Mouse (Mus musculus): ENCODE results near the gene Cpb1. TPM values are rescaled to one million over a fixed set of nuclear protein-coding genes. Genes with fewer than 3 reads are reported as not detected.

The Cpb1 gene
- polyA plus RNA-seq, 1 experiment from 2014 or later = not detected

DNA sequence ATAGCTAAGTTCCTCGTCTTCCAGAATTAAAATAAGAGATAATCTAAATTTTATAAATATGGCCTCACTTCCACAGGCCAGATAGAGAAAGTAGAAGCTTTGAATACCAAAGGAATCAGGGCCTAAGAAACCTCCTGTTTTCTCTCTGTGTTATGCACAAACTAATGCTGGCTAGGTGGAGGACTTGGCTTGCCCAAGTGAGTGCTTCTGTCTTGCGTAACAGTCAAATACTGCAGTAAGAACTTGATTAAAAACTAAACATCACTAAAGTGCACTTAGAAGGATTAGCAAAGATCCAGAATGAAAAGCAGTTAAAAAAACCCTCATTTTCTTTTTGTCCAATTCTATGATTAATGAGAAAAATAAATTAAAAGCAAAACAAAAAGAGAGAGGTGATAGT lies 13.2 kb upstream of the Cpb1 start:
- Histone ChIP-seq H3K9ac (ENCODE audit: low read length) (no peak overlapping the region), H3K4me1 (ENCODE audit: control insufficient read depth, insufficient read depth, low read length) (no peaks in the 10 kb centered on the region), H3K27me3 (ENCODE audit: control insufficient read depth, insufficient read depth, low read length) (no peaks in the 10 kb centered on the region), H3K4me3 (ENCODE audit: low read depth, low read length) (no peak overlapping the region), H3K4me2 (ENCODE audit: low read depth, severe bottlenecking) (no peak overlapping the region), H3K9me3 (ENCODE audit: control insufficient read depth, low read length) (no peaks in the 10 kb centered on the region), H3K27ac (replicated peaks; ENCODE audit: low read depth, low read length) (no peak overlapping the region), H3K36me3 (ENCODE audit: control insufficient read depth, insufficient read depth, low read length) (no peaks in the 10 kb centered on the region)
- DNase-seq (ENCODE audit: low spot score) (no peak), ATAC-seq (ENCODE audit: insufficient number of reproducible peaks, low FRiP score, low TSS enrichment, low read depth) (no peak)
- WGBS = 92% methylated on average over 2 of the region's 2 CpGs

DNA sequence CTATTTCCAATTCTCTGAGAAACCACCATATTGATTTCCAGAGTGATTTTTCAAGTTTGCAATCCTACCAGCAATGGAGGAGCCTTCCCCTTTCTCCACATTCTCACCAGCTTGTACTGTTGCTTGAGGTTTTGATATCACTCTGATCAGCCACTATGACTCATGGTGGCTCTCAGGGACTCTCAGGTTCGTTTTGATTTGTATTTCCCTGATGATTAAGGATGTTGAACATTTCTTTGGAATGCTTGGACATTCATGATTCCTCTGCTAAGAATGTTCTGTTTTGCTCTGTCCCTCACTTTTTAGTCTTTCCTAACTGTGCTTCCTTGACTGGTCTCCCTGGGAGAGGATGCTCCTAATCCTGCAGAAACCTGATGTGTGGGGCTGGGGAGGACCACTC lies 6.3 kb upstream of the Cpb1 start:
- WGBS = 69% methylated on average over 1 of the region's 1 CpGs
- Histone ChIP-seq H3K27me3 (ENCODE audit: control insufficient read depth, insufficient read depth, low read length) (no peaks in the 10 kb centered on the region), H3K9ac (ENCODE audit: low read length) (no peak overlapping the region), H3K4me3 (ENCODE audit: low read depth, low read length) (no peak overlapping the region), H3K4me1 (ENCODE audit: control insufficient read depth, insufficient read depth, low read length) (no peaks in the 10 kb centered on the region), H3K36me3 (ENCODE audit: control insufficient read depth, insufficient read depth, low read length) (no peaks in the 10 kb centered on the region), H3K27ac (replicated peaks; ENCODE audit: low read depth, low read length) (no peak overlapping the region), H3K9me3 (ENCODE audit: control insufficient read depth, low read length) (no peaks in the 10 kb centered on the region), H3K4me2 (ENCODE audit: low read depth, severe bottlenecking) (no peak overlapping the region)
- no peak for ATAC-seq (ENCODE audit: insufficient number of reproducible peaks, low FRiP score, low TSS enrichment, low read depth)
- no peak for DNase-seq (ENCODE audit: low spot score)

DNA sequence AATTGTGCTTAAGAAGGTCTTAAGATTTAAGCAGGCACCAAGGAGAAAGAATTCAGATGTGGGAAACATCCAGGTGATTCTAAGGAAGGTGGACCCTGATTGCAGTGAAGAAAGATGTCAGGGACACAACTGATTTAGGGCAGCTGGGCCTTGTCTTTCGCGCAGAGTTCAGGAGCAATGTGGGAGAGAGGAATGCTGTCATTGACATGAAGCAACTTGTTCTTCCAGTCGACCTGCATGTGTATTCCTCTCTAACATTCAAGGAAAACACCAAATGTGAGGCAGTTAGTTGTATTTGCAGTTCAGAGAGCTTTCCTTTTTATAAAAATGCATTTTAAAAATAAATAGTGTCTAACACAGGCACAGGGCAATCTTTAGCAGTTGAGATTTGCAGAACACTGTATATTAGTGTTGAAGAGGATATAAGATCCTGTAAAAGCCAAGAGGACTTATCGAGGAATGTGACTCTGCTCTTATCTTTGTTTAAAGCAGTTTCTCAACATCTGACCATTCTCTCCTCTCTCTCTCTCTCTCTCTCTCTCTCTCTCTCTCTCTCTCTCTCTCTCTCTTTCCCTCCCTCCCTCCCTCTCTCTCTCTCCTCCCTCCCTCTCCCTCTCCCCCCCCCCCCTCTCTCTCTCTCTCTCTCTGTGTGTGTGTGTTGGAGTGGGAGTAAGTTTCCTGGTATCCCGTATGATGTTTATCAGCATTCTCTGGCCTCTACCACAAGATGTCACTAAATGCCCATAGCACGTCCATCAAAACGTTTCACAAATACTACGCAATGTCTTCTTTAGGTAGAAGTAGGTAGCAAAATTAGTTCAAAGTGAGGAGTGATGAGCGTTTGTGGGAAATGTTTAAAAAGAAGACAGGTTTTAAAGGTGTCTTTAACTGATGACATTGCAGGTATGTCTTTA lies 20.7 kb downstream of the Cpb1 start:
- no peak overlapping the region for H3K4me2 ChIP-seq (ENCODE audit: low read depth, severe bottlenecking)
- DNase-seq (ENCODE audit: low spot score) (no peak), ATAC-seq (ENCODE audit: insufficient number of reproducible peaks, low FRiP score, low TSS enrichment, low read depth) (no peak)
- no peak overlapping the region for H3K27ac ChIP-seq (replicated peaks; ENCODE audit: low read depth, low read length)
- 42% methylated on average over 9 of the region's 9 CpGs for WGBS
- no peaks in the 10 kb centered on the region for H3K36me3 ChIP-seq (ENCODE audit: control insufficient read depth, insufficient read depth, low read length)
- no peak overlapping the region for H3K4me3 ChIP-seq (ENCODE audit: low read depth, low read length)
- H3K27me3 ChIP-seq (ENCODE audit: control insufficient read depth, insufficient read depth, low read length) = no peaks in the 10 kb centered on the region
- no peak overlapping the region for H3K9ac ChIP-seq (ENCODE audit: low read length)
- H3K4me1 ChIP-seq (ENCODE audit: control insufficient read depth, insufficient read depth, low read length) = no peaks in the 10 kb centered on the region
- no peaks in the 10 kb centered on the region for H3K9me3 ChIP-seq (ENCODE audit: control insufficient read depth, low read length)

DNA sequence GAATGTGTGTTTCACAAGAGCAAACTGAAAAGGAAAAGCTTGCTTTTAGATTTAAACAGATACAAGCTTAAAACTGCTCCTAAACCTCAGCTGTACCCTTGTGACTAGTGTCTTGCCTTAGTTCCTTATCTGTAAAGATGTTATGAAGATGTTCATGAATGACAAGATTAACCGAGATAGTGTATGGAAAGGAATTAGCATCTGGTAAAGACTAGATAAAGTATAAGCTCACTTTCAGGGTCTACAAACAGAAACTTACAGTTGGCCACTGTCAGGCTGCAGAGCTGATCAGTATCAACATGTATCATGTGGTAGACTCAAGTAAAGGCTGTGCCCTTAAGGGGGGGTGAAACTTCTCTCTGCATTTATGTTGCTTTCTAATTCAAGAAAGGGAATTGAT lies 31.6 kb downstream of the Cpb1 start:
- WGBS = 87% methylated on average over 1 of the region's 1 CpGs
- H3K9me3 ChIP-seq (ENCODE audit: control insufficient read depth, low read length) = no peaks in the 10 kb centered on the region
- H3K36me3 ChIP-seq (ENCODE audit: control insufficient read depth, insufficient read depth, low read length) = no peaks in the 10 kb centered on the region
- no peak overlapping the region for H3K9ac ChIP-seq (ENCODE audit: low read length)
- H3K4me2 ChIP-seq (ENCODE audit: low read depth, severe bottlenecking) = no peak overlapping the region
- H3K4me3 ChIP-seq (ENCODE audit: low read depth, low read length) = no peak overlapping the region
- H3K4me1 ChIP-seq (ENCODE audit: control insufficient read depth, insufficient read depth, low read length) = no peaks in the 10 kb centered on the region
- DNase-seq (ENCODE audit: low spot score) = no peak
- H3K27me3 ChIP-seq (ENCODE audit: control insufficient read depth, insufficient read depth, low read length) = no peaks in the 10 kb centered on the region
- H3K27ac ChIP-seq (replicated peaks; ENCODE audit: low read depth, low read length) = no peak overlapping the region
- no peak for ATAC-seq (ENCODE audit: insufficient number of reproducible peaks, low FRiP score, low TSS enrichment, low read depth)

DNA sequence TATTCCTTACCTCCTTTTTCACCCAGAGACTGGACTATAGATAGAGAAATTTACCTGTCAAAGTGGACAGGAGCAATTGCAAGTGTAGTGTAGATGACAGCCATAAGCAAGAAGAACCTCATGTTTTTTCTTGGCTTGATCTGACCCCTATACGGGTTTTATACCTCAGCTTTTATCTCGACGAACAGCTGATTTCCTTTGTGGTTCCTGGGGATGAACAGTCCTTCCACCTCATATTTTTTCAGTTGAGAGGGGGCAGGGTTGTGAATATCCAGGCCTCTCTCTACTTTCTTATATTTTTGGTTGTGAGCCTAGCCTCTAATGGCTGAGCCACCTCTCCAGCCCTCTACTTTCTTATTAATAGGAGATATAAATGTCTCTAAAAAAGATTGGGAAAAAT lies 33.5 kb downstream of the Cpb1 start, which contains the start of gene Cpa3:
Cpa3 (minus strand) TSS at position 132 of the 400 bp plus-strand sequence.
- DNase-seq (ENCODE audit: low spot score) (no peak), ATAC-seq (ENCODE audit: insufficient number of reproducible peaks, low FRiP score, low TSS enrichment, low read depth) (no peak)
- Histone ChIP-seq H3K9ac (ENCODE audit: low read length) (no peak within 1 kb of the TSS), H3K4me3 (ENCODE audit: low read depth, low read length) (no peak within 1 kb of the TSS), H3K4me1 (ENCODE audit: control insufficient read depth, insufficient read depth, low read length) (no peaks in the 10 kb centered on the region), H3K27me3 (ENCODE audit: control insufficient read depth, insufficient read depth, low read length) (no peaks in the 10 kb centered on the region), H3K9me3 (ENCODE audit: control insufficient read depth, low read length) (no peaks in the 10 kb centered on the region), H3K4me2 (ENCODE audit: low read depth, severe bottlenecking) (no peak within 1 kb of the TSS), H3K27ac (replicated peaks; ENCODE audit: low read depth, low read length) (no peak within 1 kb of the TSS), H3K36me3 (ENCODE audit: control insufficient read depth, insufficient read depth, low read length) (no peaks in the 10 kb centered on the region)
- 77% methylated on average over 3 of the region's 3 CpGs for WGBS

DNA sequence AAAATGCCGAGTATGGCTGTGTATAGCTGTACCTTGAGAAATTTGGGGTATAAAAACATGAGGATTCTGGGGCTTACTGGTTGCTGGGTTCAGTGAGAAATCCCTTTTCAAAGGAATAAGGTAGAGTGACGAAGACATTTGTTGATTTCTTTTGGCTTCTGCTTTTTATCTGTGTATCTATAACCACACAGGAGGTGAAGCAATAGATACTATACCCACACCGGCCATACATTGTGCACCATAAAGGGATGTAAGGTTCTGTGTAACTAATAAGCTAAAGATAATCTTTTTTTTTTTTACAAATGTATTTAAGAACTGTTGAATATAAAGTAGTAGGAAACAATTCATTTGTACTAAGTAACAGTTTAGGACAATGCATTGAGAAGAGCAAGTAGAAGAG lies 35.8 kb downstream of the Cpb1 start:
- 86% methylated on average over 3 of the region's 3 CpGs for WGBS
- no peak for DNase-seq (ENCODE audit: low spot score)
- no peak overlapping the region for H3K9ac ChIP-seq (ENCODE audit: low read length)
- H3K36me3 ChIP-seq (ENCODE audit: control insufficient read depth, insufficient read depth, low read length) = no peaks in the 10 kb centered on the region
- H3K4me1 ChIP-seq (ENCODE audit: control insufficient read depth, insufficient read depth, low read length) = no peaks in the 10 kb centered on the region
- no peaks in the 10 kb centered on the region for H3K9me3 ChIP-seq (ENCODE audit: control insufficient read depth, low read length)
- no peak for ATAC-seq (ENCODE audit: insufficient number of reproducible peaks, low FRiP score, low TSS enrichment, low read depth)
- H3K4me3 ChIP-seq (ENCODE audit: low read depth, low read length) = no peak overlapping the region
- H3K4me2 ChIP-seq (ENCODE audit: low read depth, severe bottlenecking) = no peak overlapping the region
- no peak overlapping the region for H3K27ac ChIP-seq (replicated peaks; ENCODE audit: low read depth, low read length)
- no peaks in the 10 kb centered on the region for H3K27me3 ChIP-seq (ENCODE audit: control insufficient read depth, insufficient read depth, low read length)

DNA sequence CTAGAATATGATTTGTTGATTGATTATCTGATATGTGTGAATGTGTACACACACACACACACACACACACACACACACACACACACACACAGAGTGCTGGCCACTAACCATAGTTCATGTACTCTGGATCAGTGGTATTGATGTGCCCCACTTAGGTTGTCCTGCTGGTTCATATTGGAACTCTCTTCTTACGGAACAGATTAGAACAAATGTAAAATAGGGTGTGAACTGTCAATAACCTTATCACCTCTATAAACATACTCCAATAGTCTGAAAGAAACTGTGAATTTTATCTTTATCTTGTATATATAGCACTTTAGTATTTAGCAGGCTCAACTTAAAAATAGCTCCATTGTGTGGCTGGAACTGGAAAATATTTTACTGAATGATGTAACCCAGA lies 38.6 kb downstream of the Cpb1 start:
- ATAC-seq (ENCODE audit: insufficient number of reproducible peaks, low FRiP score, low TSS enrichment, low read depth) = no peak
- 89% methylated on average over 1 of the region's 1 CpGs for WGBS

DNA sequence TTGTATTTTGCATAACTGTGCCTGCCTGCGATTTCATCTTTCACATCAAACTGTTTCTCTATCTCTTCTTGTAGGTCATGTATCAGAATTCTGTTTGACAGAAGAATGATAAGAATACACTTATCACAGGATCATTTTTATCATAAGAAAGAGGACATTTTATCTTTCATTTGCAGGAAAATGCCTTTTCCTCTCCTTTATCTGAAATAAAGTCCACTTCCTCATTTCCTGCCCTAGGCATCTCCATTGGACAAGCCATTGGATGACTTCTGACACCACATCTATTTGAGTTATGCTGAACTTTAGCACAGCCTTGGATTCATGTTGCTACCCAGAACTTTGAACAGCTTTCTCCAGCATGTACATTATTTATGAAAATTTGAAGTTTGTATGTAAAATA lies 46.5 kb downstream of the Cpb1 start:
- Histone ChIP-seq H3K36me3 (ENCODE audit: control insufficient read depth, insufficient read depth, low read length) (no peaks in the 10 kb centered on the region), H3K9me3 (ENCODE audit: control insufficient read depth, low read length) (no peaks in the 10 kb centered on the region), H3K4me3 (ENCODE audit: low read depth, low read length) (no peak overlapping the region), H3K27ac (replicated peaks; ENCODE audit: low read depth, low read length) (no peak overlapping the region), H3K27me3 (ENCODE audit: control insufficient read depth, insufficient read depth, low read length) (no peaks in the 10 kb centered on the region), H3K9ac (ENCODE audit: low read length) (no peak overlapping the region), H3K4me2 (ENCODE audit: low read depth, severe bottlenecking) (no peak overlapping the region), H3K4me1 (ENCODE audit: control insufficient read depth, insufficient read depth, low read length) (no peaks in the 10 kb centered on the region)
- no peak for DNase-seq (ENCODE audit: low spot score)
- no peak for ATAC-seq (ENCODE audit: insufficient number of reproducible peaks, low FRiP score, low TSS enrichment, low read depth)
- 88% methylated on average over 1 of the region's 1 CpGs for WGBS

More for the DNA sequence above, 38.6 kb downstream of the Cpb1 start:
- H3K27me3 ChIP-seq (ENCODE audit: control insufficient read depth, insufficient read depth, low read length) = no peaks in the 10 kb centered on the region
- no peak overlapping the region for H3K9ac ChIP-seq (ENCODE audit: low read length)
- no peak overlapping the region for H3K4me2 ChIP-seq (ENCODE audit: low read depth, severe bottlenecking)
- H3K36me3 ChIP-seq (ENCODE audit: control insufficient read depth, insufficient read depth, low read length) = no peaks in the 10 kb centered on the region
- no peaks in the 10 kb centered on the region for H3K9me3 ChIP-seq (ENCODE audit: control insufficient read depth, low read length)
- H3K27ac ChIP-seq (replicated peaks; ENCODE audit: low read depth, low read length) = no peak overlapping the region
- no peaks in the 10 kb centered on the region for H3K4me1 ChIP-seq (ENCODE audit: control insufficient read depth, insufficient read depth, low read length)
- no peak overlapping the region for H3K4me3 ChIP-seq (ENCODE audit: low read depth, low read length)
- DNase-seq (ENCODE audit: low spot score) = no peak

DNA sequence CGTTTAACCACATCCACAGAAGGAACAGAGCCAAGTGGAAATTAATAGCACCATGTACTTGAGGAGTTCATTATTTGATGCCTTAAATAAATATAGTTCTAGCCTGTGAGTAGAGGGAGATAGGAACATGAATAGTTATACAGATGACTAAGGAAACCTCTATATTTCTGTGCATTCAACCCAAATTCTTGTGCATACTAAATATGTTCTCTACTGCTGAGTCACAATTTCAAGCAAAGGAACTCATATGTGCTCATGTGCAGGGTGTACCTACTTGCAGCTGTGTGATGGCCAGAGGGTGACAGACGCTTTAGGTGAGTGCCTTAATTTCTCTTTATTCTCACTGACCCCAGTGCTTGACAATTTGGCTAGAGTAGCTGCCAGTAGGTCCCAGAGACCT lies 50.1 kb downstream of the Cpb1 start:
- Histone ChIP-seq H3K9ac (ENCODE audit: low read length) (no peak overlapping the region), H3K27ac (replicated peaks; ENCODE audit: low read depth, low read length) (no peak overlapping the region), H3K36me3 (ENCODE audit: control insufficient read depth, insufficient read depth, low read length) (no peaks in the 10 kb centered on the region), H3K4me2 (ENCODE audit: low read depth, severe bottlenecking) (no peak overlapping the region), H3K4me3 (ENCODE audit: low read depth, low read length) (no peak overlapping the region), H3K27me3 (ENCODE audit: control insufficient read depth, insufficient read depth, low read length) (no peaks in the 10 kb centered on the region), H3K9me3 (ENCODE audit: control insufficient read depth, low read length) (no peaks in the 10 kb centered on the region), H3K4me1 (ENCODE audit: control insufficient read depth, insufficient read depth, low read length) (no peaks in the 10 kb centered on the region)
- 81% methylated on average over 2 of the region's 2 CpGs for WGBS
- DNase-seq (ENCODE audit: low spot score) (no peak), ATAC-seq (ENCODE audit: insufficient number of reproducible peaks, low FRiP score, low TSS enrichment, low read depth) (no peak)

Measured in limb, embryonic 11.5 days (tissue).